ENCODE assay signal across 9 mouse cellular contexts in the genomic region with DNA sequence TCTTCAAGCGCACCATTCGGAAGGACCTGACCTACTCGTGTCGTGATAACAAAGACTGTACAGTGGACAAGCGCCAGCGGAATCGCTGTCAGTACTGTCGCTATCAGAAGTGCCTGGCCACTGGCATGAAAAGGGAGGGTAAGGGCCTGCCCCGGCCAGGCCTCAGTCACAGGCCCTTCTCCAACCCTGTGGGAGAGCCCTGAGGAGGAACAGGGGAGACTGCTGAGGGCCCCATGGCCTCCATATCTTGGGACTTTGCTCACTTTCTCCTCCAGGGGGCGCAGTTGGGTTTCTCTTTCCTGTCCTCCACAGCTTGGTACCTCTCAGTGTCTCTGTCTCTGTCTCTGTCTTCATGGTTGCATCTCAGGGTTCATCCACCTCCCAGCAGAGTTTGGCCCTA. TPM values are rescaled to one million over a fixed set of nuclear protein-coding genes. Genes with fewer than 3 reads are reported as not detected.
DNase-seq lines count a peak whose midpoint lies in the region; ATAC-seq and TF ChIP-seq lines count a peak whose summit lies in the region.
"Had no signal": no experiment of that assay in that cellular context is flagged by ENCODE, and none has a peak within 500 bp of the region (broad histone marks: within the 10 kb centered on the region; RNA-seq: fewer than 3 reads in every experiment).

No protein-coding gene starts in this region.

- no peaks in the 10 kb centered on the region for H3K27me3 ChIP-seq in heart, adult 2 months (ENCODE audit: control insufficient read depth, insufficient read depth, low read length)
- peaks cover 22% of the 10 kb centered on the region for H3K27me3 ChIP-seq in heart, embryonic 10.5 days (ENCODE audit: insufficient read depth, poor library complexity, severe bottlenecking)
- no peaks in the 10 kb centered on the region for H3K27me3 ChIP-seq in forebrain, postnatal 0 days (ENCODE audit: insufficient read depth, low read length)

- 0 out of 2 replicates have a peak, but pooled peaks cover 2% of the 10 kb centered on the region for H3K79me2 ChIP-seq in heart, adult 2 months (replicated peaks; ENCODE audit: control insufficient read depth, insufficient read depth, low read length)

- no peak for ATAC-seq in forebrain, postnatal 0 days
- ATAC-seq in megakaryocyte progenitor cell, adult 5-6 weeks (replicated peaks; ENCODE audit: poor library complexity): peak; percentile 45

- H3K9ac ChIP-seq in heart, adult 2 months (ENCODE audit: low read depth, low read length): no peak overlapping the region
- H3K9ac ChIP-seq in forebrain, postnatal 0 days: no peak overlapping the region
- H3K9ac ChIP-seq: liver, embryonic 15.5 days had no signal

- no peak overlapping the region for H3K4me3 ChIP-seq in heart, adult 2 months
- H3K4me3 ChIP-seq in heart, embryonic 10.5 days: no peak overlapping the region
- no peak overlapping the region for H3K4me3 ChIP-seq in bone marrow macrophage, adult 2 months (ENCODE audit: insufficient read depth, low read length)
- H3K4me3 ChIP-seq in forebrain, postnatal 0 days (ENCODE audit: low read depth, low read length): no peak overlapping the region

- DNase-seq in heart, adult 2 months: peak; percentile 68 to 81
- DNase-seq in heart, embryonic 10.5 days (ENCODE audit: low spot score): no peak
- peak; percentile 76 for DNase-seq in CD4-positive helper T cell, adult 2 months (ENCODE audit: low read depth, low spot score)
- DNase-seq in forebrain, postnatal 0 days: peak; percentile 56
- peak; percentile 75 to 81 for DNase-seq in kidney, postnatal 4 days
- peak; percentile 87 for DNase-seq in testis, postnatal 10 days (ENCODE audit: low spot score)

- no peaks in the 10 kb centered on the region for H3K9me3 ChIP-seq in heart, embryonic 10.5 days
- no peaks in the 10 kb centered on the region for H3K9me3 ChIP-seq in forebrain, postnatal 0 days (ENCODE audit: low read length)
- H3K9me3 ChIP-seq: liver, embryonic 15.5 days had no signal

- H3K4me1 ChIP-seq in heart, adult 2 months (ENCODE audit: control insufficient read depth, insufficient read depth, low read length): peaks cover 13% of the 10 kb centered on the region
- peaks cover 56% of the 10 kb centered on the region for H3K4me1 ChIP-seq in heart, embryonic 10.5 days
- peaks cover 20% of the 10 kb centered on the region for H3K4me1 ChIP-seq in bone marrow macrophage, adult 2 months (ENCODE audit: control insufficient read depth, insufficient read depth, low read length)
- peaks cover 26% of the 10 kb centered on the region for H3K4me1 ChIP-seq in forebrain, postnatal 0 days (ENCODE audit: insufficient read depth)

- no peak overlapping the region for H3K4me2 ChIP-seq in forebrain, postnatal 0 days (ENCODE audit: low read depth)

- peaks cover 2% of the 10 kb centered on the region; the same call in 1 of the 2 replicates for H3K36me3 ChIP-seq in heart, adult 2 months (ENCODE audit: control insufficient read depth, insufficient read depth, low read length)
- peaks cover 58% of the 10 kb centered on the region for H3K36me3 ChIP-seq in heart, embryonic 10.5 days
- peaks cover 44% of the 10 kb centered on the region for H3K36me3 ChIP-seq in forebrain, postnatal 0 days (ENCODE audit: insufficient read depth)

- WGBS in heart, adult 2 months: 58% methylated on average over 10 of the region's 10 CpGs
- 68% methylated on average over 10 of the region's 10 CpGs for WGBS in heart, embryonic 10.5 days
- 73% methylated on average over 10 of the region's 10 CpGs for WGBS in forebrain, postnatal 0 days

- peak; percentile 82 for TF ChIP-seq CTCF in heart, adult 2 months (IDR thresholded peaks at IDR 0.05)
- peak; percentile 64 for TF ChIP-seq CTCF in bone marrow macrophage, adult 2 months (IDR thresholded peaks at IDR 0.05; ENCODE audit: low read depth, low read length)
- peak; percentile 74 for TF ChIP-seq CTCF in forebrain, postnatal 0 days (IDR thresholded peaks at IDR 0.05; ENCODE audit: low read depth)

- intact Hi-C loops in heart, adult 2 months (cut with DNase I): loop anchor here (5.0 kb wide), 2 partner anchors 83 to 183 kb away; a partner anchor contains a TSS

- no peak overlapping the region for H3K27ac ChIP-seq in heart, adult 2 months
- H3K27ac ChIP-seq in heart, embryonic 10.5 days: no peak overlapping the region
- no peak overlapping the region for H3K27ac ChIP-seq in bone marrow macrophage, adult 2 months (ENCODE audit: insufficient read depth, low read depth, low read length)
- no peak overlapping the region for H3K27ac ChIP-seq in forebrain, postnatal 0 days (ENCODE audit: low read depth, low read length)
- H3K27ac ChIP-seq: liver, embryonic 15.5 days had no signal

- peak; percentile 55; the same call in 1 of the 2 replicates for TF ChIP-seq EP300 in heart, adult 2 months (IDR thresholded peaks at IDR 0.05; ENCODE audit: insufficient read depth, low read depth, low read length)

- TF ChIP-seq POLR2A in heart, adult 2 months (IDR thresholded peaks at IDR 0.05; ENCODE audit: insufficient read depth, low read depth, low read length): no peak
- TF ChIP-seq POLR2A in bone marrow macrophage, adult 2 months (IDR thresholded peaks at IDR 0.05; ENCODE audit: borderline replicate concordance, low read depth, low read length): no peak

RNA-seq across cellular contexts. Expression of a gene that starts 2.5 kb away (rescaled TPM):
- 10 to 100 TPM; 39.1 to 42.4 TPM for total RNA-seq in heart, adult 2 months (2021)
- 38.8 and 41.3 TPM in 2 replicates for polyA plus RNA-seq in heart, adult 2 months (2012; rRNA removed)
- polyA plus RNA-seq in heart, embryonic 10.5 days (2016; fragmentation: Nextera tagmentation; extraction: Ambion mirVana): 31.4 and 40.6 TPM in 2 replicates
- 50.2 and 51.9 TPM in 2 replicates for polyA plus RNA-seq in bone marrow macrophage, adult 2 months (2012; ENCODE audit: insufficient read depth, insufficient read length, missing spikeins)
- 56.2 and 60.8 TPM in 2 replicates for total RNA-seq in forebrain, postnatal 0 days (2014; rRNA removed)
- polyA plus RNA-seq in forebrain, postnatal 0 days (2015; fragmentation: Nextera tagmentation; extraction: Ambion mirVana): 58.1 and 58.4 TPM in 2 replicates
- 22.1 and 22.2 TPM in 2 replicates for total RNA-seq in megakaryocyte progenitor cell, adult 5-6 weeks (2015)
- total RNA-seq in megakaryocyte progenitor cell, adult 5-6 weeks (2017): 34.2 and 42.6 TPM in 2 replicates

RNA-seq across cellular contexts. Expression of a gene that starts 2.6 kb away (rescaled TPM):
- total RNA-seq in heart, adult 2 months (2021): 10 to 100 TPM; 76.0 to 79.8 TPM
- 64.0 and 72.5 TPM in 2 replicates for polyA plus RNA-seq in heart, adult 2 months (2012; rRNA removed)
- 160 and 180 TPM in 2 replicates for polyA plus RNA-seq in heart, embryonic 10.5 days (2016; fragmentation: Nextera tagmentation; extraction: Ambion mirVana)
- 62.3 and 70.1 TPM in 2 replicates for polyA plus RNA-seq in bone marrow macrophage, adult 2 months (2012; ENCODE audit: insufficient read depth, insufficient read length, missing spikeins)
- total RNA-seq in forebrain, postnatal 0 days (2014; rRNA removed): 126 and 161 TPM in 2 replicates
- polyA plus RNA-seq in forebrain, postnatal 0 days (2015; fragmentation: Nextera tagmentation; extraction: Ambion mirVana): 124 and 138 TPM in 2 replicates
- 6.2 and 9.5 TPM in 2 replicates for total RNA-seq in megakaryocyte progenitor cell, adult 5-6 weeks (2015)
- total RNA-seq in megakaryocyte progenitor cell, adult 5-6 weeks (2017): 101 and 107 TPM in 2 replicates

RNA-seq across cellular contexts. Expression of a gene that starts 5.2 kb away (rescaled TPM):
- 1 to 10 TPM in 1 of 2 experiments, under 1 TPM in 1; 0.89 to 1.8 TPM for total RNA-seq in heart, adult 2 months (2021)
- 0.98 and 1.7 TPM in 2 replicates for polyA plus RNA-seq in heart, adult 2 months (2012; rRNA removed)
- 0.38 and 1.0 TPM in 2 replicates for polyA plus RNA-seq in heart, embryonic 10.5 days (2016; fragmentation: Nextera tagmentation; extraction: Ambion mirVana)
- polyA plus RNA-seq in bone marrow macrophage, adult 2 months (2012; ENCODE audit: insufficient read depth, insufficient read length, missing spikeins): 0.51 and 0.61 TPM in 2 replicates
- 10.2 and 28.0 TPM in 2 replicates for total RNA-seq in forebrain, postnatal 0 days (2014; rRNA removed)
- polyA plus RNA-seq in forebrain, postnatal 0 days (2015; fragmentation: Nextera tagmentation; extraction: Ambion mirVana): 1.2 and 2.1 TPM in 2 replicates
- total RNA-seq in megakaryocyte progenitor cell, adult 5-6 weeks (2015): 0.83 and 0.94 TPM in 2 replicates
- 1.9 and 3.1 TPM in 2 replicates for total RNA-seq in megakaryocyte progenitor cell, adult 5-6 weeks (2017)

RNA-seq across cellular contexts. Expression of a gene that starts 6.2 kb away (rescaled TPM):
- total RNA-seq in heart, adult 2 months (2021): 100 to 1,000 TPM; 112 to 138 TPM
- 87.0 and 91.6 TPM in 2 replicates for polyA plus RNA-seq in heart, adult 2 months (2012; rRNA removed)
- 32.4 and 36.4 TPM in 2 replicates for polyA plus RNA-seq in heart, embryonic 10.5 days (2016; fragmentation: Nextera tagmentation; extraction: Ambion mirVana)
- polyA plus RNA-seq in bone marrow macrophage, adult 2 months (2012; ENCODE audit: insufficient read depth, insufficient read length, missing spikeins): 64.2 and 78.0 TPM in 2 replicates
- total RNA-seq in forebrain, postnatal 0 days (2014; rRNA removed): 39.1 and 58.0 TPM in 2 replicates
- 54.6 and 55.7 TPM in 2 replicates for polyA plus RNA-seq in forebrain, postnatal 0 days (2015; fragmentation: Nextera tagmentation; extraction: Ambion mirVana)
- total RNA-seq in megakaryocyte progenitor cell, adult 5-6 weeks (2015): 61.7 and 65.6 TPM in 2 replicates
- total RNA-seq in megakaryocyte progenitor cell, adult 5-6 weeks (2017): 36.6 and 46.5 TPM in 2 replicates

RNA-seq across cellular contexts. Expression of a gene that starts 9.6 kb away (rescaled TPM):
- total RNA-seq in heart, adult 2 months (2021): 10 to 100 TPM; 13.0 to 13.1 TPM
- polyA plus RNA-seq in heart, adult 2 months (2012; rRNA removed): 18.6 and 20.8 TPM in 2 replicates
- polyA plus RNA-seq in heart, embryonic 10.5 days (2016; fragmentation: Nextera tagmentation; extraction: Ambion mirVana): 14.4 and 15.8 TPM in 2 replicates
- 22.8 and 22.9 TPM in 2 replicates for polyA plus RNA-seq in bone marrow macrophage, adult 2 months (2012; ENCODE audit: insufficient read depth, insufficient read length, missing spikeins)
- total RNA-seq in forebrain, postnatal 0 days (2014; rRNA removed): 20.7 and 21.4 TPM in 2 replicates
- 15.7 and 19.0 TPM in 2 replicates for polyA plus RNA-seq in forebrain, postnatal 0 days (2015; fragmentation: Nextera tagmentation; extraction: Ambion mirVana)
- 8.1 and 9.6 TPM in 2 replicates for total RNA-seq in megakaryocyte progenitor cell, adult 5-6 weeks (2015)
- 9.8 and 12.7 TPM in 2 replicates for total RNA-seq in megakaryocyte progenitor cell, adult 5-6 weeks (2017)
